Mouse (Mus musculus) left cerebral cortex, postnatal 36 days (tissue): ENCODE measurements around the gene Lnx2. TPM values are rescaled to one million over a fixed set of nuclear protein-coding genes. Genes with fewer than 3 reads are reported as not detected.

Experiments used
- DNase-seq, 2 experiments: peaks; one replicate each; pipeline ENCODE4 v3.0.0; 2021 to 2022; ENCODE audit warnings: low spot score in 2 of 2, mixed read lengths in 1 of 2
- intact Hi-C: fragments of 180-260 bp; cut with DNase I; formaldehyde crosslinking; loops from one replicate; pipeline ENCODE4 v1.15.1; 2025
- total RNA-seq, 2 experiments: library from RNA; stranded (reverse); gene quantifications; 2 replicates each; pipeline ENCODE4 v1.2.3; 2021

The Lnx2 gene
- total RNA-seq, 2 experiments from 2014 or later, result 5.0 to 5.8 TPM

- DNase-seq, result no peak
- intact Hi-C loops, result loop anchor here (5.0 kb wide), 2 partner anchors 91 to 131 kb away; partner anchors contain the start of gene Gtf3a
Observed at GRCm38 (mm10) chr5:147078110-147078900, 1.9 kb upstream of the Lnx2 start.

GRCm38 (mm10) chr5:147077305-147078034 is 1.1 kb upstream of the Lnx2 start:
- intact Hi-C loops, result loop anchor here (2.0 to 5.0 kb wide), 3 partner anchors 41 to 130 kb away; partner anchors contain the start of gene Gtf3a
- peak; percentile 87 to 90 for DNase-seq

- intact Hi-C loops, result loop anchor here (2.0 to 5.0 kb wide), 3 partner anchors 40 to 129 kb away; partner anchors contain the start of gene Gtf3a
- DNase-seq, result no peak
Observed at GRCm38 (mm10) chr5:147076799-147077165, 396 bp upstream of the Lnx2 start, which contains the start of gene Polr1d. Polr1d (plus strand) TSS chr5:147077050.

GRCm38 (mm10) chr5:147075103-147076025 is 1.0 kb downstream of the Lnx2 start:
- intact Hi-C loops, result loop anchor here (2.0 to 5.0 kb wide), 3 partner anchors 39 to 128 kb away; partner anchors contain the start of gene Gtf3a
- no peak for DNase-seq

- DNase-seq, result no peak
- intact Hi-C loops, result no loop called here
Observed at GRCm38 (mm10) chr5:147073805-147074204, 2.6 kb downstream of the Lnx2 start.

- DNase-seq, result no peak
- intact Hi-C loops, result no loop called here
Observed at GRCm38 (mm10) chr5:147071886-147072285, 4.5 kb downstream of the Lnx2 start.

- no peak for DNase-seq
- intact Hi-C loops, result no loop called here
Observed at GRCm38 (mm10) chr5:147070791-147071516, 5.4 kb downstream of the Lnx2 start.

GRCm38 (mm10) chr5:147068876-147069275 is 7.5 kb downstream of the Lnx2 start:
- intact Hi-C loops, result no loop called here
- DNase-seq, result peak in 1 of 2 experiments; percentile 38

GRCm38 (mm10) chr5:147066965-147067364 is 9.4 kb downstream of the Lnx2 start:
- intact Hi-C loops, result no loop called here
- no peak for DNase-seq

- no peak for DNase-seq
Observed at GRCm38 (mm10) chr5:147066129-147066528, 10.3 kb downstream of the Lnx2 start.

GRCm38 (mm10) chr5:147063215-147063661 is 13.1 kb downstream of the Lnx2 start:
- no peak for DNase-seq
- intact Hi-C loops, result no loop called here

More at GRCm38 (mm10) chr5:147066129-147066528, 10.3 kb downstream of the Lnx2 start:
- intact Hi-C loops, result no loop called here

GRCm38 (mm10) chr5:147060024-147060423 is 16.4 kb downstream of the Lnx2 start:
- DNase-seq, result no peak
- intact Hi-C loops, result no loop called here

GRCm38 (mm10) chr5:147059319-147059718 is 17.1 kb downstream of the Lnx2 start:
- intact Hi-C loops, result no loop called here

GRCm38 (mm10) chr5:147058661-147059060 is 17.7 kb downstream of the Lnx2 start:
- intact Hi-C loops, result no loop called here
- DNase-seq, result no peak

More at GRCm38 (mm10) chr5:147059319-147059718, 17.1 kb downstream of the Lnx2 start:
- DNase-seq, result no peak

GRCm38 (mm10) chr5:147057626-147058414 is 18.6 kb downstream of the Lnx2 start:
- intact Hi-C loops, result no loop called here

GRCm38 (mm10) chr5:147056712-147057290 is 19.6 kb downstream of the Lnx2 start:
- intact Hi-C loops, result no loop called here
- DNase-seq, result no peak

More at GRCm38 (mm10) chr5:147057626-147058414, 18.6 kb downstream of the Lnx2 start:
- no peak for DNase-seq

GRCm38 (mm10) chr5:147055572-147056245 is 20.7 kb downstream of the Lnx2 start:
- intact Hi-C loops, result no loop called here
- DNase-seq, result peak; percentile 65 to 67
